Mouse (Mus musculus): ENCODE measurements at regions not wholly inside any gene's neighbourhood (a gene's known extent, or its start where the extent isn't known, plus 50 kb on each side); places are given as distances from the start of the nearest gene placed in this dataset.

- no peak for DNase-seq (ENCODE audit: low spot score in 2 of 2)
These were observed 925.2 kb downstream of the Flrt2 start for GRCm38 (mm10) chr12:96617226-96617625.

All from layer of hippocampus, adult 8-10 months (tissue).